Mouse (Mus musculus): ENCODE measurements around the gene Myh7.
"Not testable (repeated sequence)": the region's sequence is repeated elsewhere in the genome, so short reads cannot be mapped to it uniquely, and the experiment has no call there.

The Myh7 gene

GRCm38 (mm10) chr14:54967874-54968273, 26.6 kb downstream of the Myh7 start:
- no peak for DNase-seq (ENCODE audit: low spot score)

DNA sequence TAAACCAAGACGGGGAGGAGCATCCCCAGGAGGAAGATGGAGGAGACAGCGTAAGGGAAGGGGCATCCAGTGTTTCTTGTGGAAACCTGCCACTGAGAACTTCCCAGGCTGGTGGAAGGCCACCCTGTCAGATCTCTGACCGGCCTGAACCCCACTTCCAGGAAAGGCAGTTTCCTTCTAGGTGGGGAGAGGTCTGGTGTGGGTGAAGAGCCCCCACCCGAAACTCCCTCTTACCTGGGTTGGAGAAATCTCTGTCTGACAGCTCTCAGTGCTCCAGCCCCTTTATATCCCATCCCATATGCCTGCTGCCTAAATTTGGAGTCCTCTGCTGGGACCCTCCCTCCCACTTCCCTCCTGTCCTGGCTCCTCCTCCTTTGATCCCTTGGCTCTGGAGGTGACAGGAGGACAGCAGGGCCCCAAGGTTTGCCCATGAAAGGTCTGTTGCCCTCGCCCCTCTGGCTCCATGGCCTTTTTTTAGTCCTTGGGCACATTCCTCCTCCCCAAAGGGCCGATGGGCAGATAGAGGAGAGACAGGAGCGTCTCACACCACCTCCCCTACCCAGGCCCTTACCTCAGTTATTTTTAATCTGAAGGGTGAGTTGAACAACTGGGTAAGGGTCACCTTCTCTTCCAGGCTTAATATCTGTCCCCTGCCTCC, 28.0 kb downstream of the Myh7 start, which contains the start of gene Myh6:
TSS of gene Myh6 (minus strand) at position 608 of the 658 bp plus-strand sequence.
- DNase-seq (ENCODE audit: low spot score), result no peak

- no peak for DNase-seq (ENCODE audit: low spot score)
Measured at GRCm38 (mm10) chr14:54965631-54966030, 28.8 kb downstream of the Myh7 start.

- DNase-seq (ENCODE audit: low spot score), result no peak
Measured at GRCm38 (mm10) chr14:54965044-54965443, 29.4 kb downstream of the Myh7 start.

- no peak for DNase-seq (ENCODE audit: low spot score)
Measured at GRCm38 (mm10) chr14:54963727-54964126, 30.7 kb downstream of the Myh7 start.

DNA sequence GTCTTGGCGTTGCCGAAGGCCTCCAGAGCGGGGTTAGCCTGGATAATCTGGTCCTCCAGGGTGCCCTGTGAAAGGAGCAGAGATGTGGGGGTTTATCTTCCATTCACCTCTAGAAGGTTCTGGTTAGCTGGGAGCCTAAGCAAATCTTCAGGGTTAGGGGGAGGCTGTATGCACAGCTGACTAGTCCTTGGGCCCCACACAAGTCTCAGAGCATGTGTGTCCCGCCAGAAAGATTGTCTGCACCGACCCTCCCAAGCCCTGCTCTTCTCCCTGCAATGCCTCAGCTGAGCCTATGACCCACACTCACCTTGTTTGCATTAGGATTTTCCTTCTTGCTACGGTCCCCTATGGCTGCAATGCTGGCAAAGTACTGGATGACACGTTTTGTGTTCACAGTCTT, 31.7 kb downstream of the Myh7 start:
- no peak for DNase-seq (ENCODE audit: low spot score)

- no peak for DNase-seq (ENCODE audit: low spot score)
Measured at GRCm38 (mm10) chr14:54961487-54961886, 32.9 kb downstream of the Myh7 start.

GRCm38 (mm10) chr14:54960769-54961168, 33.7 kb downstream of the Myh7 start:
- no peak for DNase-seq (ENCODE audit: low spot score)

GRCm38 (mm10) chr14:54959853-54960613, 34.4 kb downstream of the Myh7 start:
- not testable (repeated sequence) for DNase-seq (ENCODE audit: low spot score)

DNA sequence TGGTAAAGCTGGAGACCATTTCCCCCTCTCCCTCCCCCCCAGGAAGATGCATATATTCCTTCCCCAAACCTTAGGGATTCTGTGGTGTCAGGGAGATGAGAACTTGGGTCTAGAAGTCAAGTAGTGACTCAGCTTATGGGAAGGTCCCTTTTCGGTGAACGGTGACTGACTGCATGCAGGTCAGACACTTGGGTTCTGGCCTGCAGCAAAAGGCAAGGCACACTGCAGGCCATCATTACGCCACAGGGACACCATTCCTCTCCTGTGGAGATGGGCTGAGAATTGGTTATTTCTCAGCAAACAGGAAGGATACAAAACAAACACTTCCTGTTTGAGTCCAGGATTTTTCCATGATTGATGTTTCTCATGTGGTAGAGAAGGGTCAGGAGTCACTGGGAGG, 35.2 kb downstream of the Myh7 start:
- no peak for DNase-seq (ENCODE audit: low spot score)

GRCm38 (mm10) chr14:54958503-54958902, 35.9 kb downstream of the Myh7 start:
- DNase-seq (ENCODE audit: low spot score), result no peak

DNA sequence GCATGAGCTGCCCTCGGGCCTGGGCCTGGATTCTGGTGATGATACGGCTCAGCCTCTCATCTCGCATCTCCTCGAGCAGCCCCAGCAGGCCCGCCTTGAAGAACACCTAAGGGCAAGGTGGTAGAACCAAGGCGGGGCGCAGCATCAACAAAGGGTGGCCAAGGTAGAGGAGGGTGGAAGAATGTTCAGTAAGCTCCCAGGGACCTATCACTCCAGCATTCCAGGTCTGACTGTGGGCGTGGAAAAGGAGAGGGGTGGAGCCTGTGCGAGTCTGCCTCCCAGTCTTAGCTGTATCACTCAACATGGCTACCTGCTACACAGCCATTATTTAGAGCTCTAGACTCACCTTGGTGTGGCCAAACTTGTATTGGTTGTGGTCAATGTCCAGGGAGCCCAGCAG, 37.9 kb downstream of the Myh7 start:
- no peak for DNase-seq (ENCODE audit: low spot score)

DNA sequence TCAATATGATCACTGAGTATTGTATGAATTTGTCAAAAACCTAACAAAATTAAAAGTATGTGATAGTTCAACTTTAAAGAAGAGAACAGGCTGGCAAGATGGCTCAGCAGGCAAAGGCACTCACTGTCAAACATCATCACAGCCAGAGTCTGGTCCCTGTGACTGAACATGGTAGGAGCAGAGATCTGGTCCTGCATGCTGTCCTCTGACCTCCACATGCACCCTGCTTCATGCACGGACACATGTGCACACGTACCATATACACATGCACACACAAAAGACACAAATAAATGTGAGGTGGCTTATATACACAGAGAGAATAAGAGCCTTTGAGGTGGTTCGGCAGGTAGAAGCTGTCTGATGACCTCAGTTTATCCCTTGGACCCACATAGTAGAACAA, 38.9 kb downstream of the Myh7 start:
- no peak for DNase-seq (ENCODE audit: low spot score)

- no peak for DNase-seq (ENCODE audit: low spot score)
Measured at GRCm38 (mm10) chr14:54954474-54954873, 40.0 kb downstream of the Myh7 start.

- DNase-seq (ENCODE audit: low spot score), result no peak
Measured at GRCm38 (mm10) chr14:54953664-54954206, 40.7 kb downstream of the Myh7 start.

- DNase-seq (ENCODE audit: low spot score), result no peak
Measured at GRCm38 (mm10) chr14:54951587-54951986, 42.8 kb downstream of the Myh7 start.

DNA sequence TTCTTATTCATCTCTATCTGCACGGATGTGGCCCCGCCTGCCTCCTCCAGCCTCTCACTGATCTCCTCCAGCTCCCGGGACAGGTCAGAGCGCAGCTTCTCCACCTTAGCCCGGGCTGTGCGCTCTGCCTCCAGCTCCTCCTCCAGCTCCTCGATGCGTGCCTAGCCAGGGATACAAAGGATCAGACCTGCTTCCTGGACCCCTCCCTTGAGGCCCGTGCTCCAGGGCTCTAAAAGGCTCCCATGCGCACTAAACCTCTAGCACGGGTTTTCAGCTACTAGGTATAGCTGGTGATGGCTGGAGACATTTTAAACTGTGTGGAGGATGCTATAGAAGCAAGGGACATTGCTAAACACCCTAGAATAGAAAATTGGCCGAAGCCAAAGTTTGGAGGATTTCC, 43.9 kb downstream of the Myh7 start:
- no peak for DNase-seq (ENCODE audit: low spot score)

- DNase-seq (ENCODE audit: low spot score), result no peak
Measured at GRCm38 (mm10) chr14:54948781-54949180, 45.6 kb downstream of the Myh7 start.

DNA sequence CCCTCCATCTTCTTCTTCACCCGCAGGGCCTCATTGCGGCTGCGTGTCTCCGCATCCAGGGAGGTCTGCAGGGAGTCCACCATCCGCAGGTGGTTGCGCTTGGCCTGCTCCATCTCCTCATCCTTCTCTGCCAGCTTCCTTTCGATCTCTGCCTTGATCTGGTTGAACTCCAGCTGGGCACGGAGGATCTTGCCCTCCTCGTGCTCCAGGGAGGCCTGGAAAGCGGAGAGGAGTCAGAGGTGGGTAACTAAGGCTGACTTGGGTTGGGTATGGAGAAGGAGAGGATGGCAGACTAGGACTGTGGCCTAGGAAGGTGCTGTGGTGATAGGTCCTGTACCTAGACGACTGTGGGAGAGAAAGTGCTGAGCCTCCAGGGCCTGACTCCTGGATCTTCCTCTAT, 47.4 kb downstream of the Myh7 start:
- DNase-seq (ENCODE audit: low spot score), result not testable (repeated sequence)

DNA sequence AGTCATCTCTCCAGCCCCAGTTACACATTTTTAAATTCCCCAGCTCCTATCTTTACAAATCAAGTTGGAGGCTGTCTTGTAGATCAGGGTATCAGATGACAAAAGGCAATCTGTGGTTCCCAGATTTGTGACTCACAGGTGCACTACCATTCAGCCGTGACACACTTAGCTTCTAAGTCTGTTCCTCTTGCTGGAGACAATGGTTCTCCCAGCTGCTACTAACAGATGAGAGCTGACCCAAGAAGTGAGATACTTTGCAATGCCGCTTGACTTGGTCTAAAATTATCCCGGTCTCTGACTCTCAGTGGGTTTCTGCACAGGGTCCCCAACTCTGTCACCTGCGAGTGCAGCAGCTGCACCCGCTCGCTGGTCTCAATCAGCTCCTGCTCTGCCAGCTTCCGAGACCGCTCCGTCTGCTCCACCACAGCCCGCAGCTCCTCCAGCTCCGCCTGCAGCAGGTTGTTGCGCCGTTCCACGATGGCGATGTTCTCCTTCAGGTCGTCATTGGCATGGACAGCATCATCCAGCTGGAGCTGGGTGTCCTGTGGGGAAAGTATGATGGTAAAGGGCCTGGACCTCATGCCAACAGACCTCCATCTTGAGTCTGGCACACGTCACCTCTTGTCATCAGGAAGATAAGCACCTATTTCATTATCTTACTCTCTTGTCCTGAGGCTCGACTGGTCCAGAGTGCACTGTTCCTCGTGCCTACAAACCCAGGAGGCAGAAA, 48.3 kb downstream of the Myh7 start:
- no peak for DNase-seq (ENCODE audit: low spot score)

GRCm38 (mm10) chr14:54944939-54945338, 49.5 kb downstream of the Myh7 start:
- DNase-seq (ENCODE audit: low spot score), result no peak

GRCm38 (mm10) chr14:54943971-54944370, 50.5 kb downstream of the Myh7 start:
- DNase-seq (ENCODE audit: low spot score), result no peak

- no peak for DNase-seq (ENCODE audit: low spot score)
Measured at GRCm38 (mm10) chr14:54942479-54942878, 51.9 kb downstream of the Myh7 start.
